Mouse (Mus musculus) brown adipose tissue, adult 24 weeks (tissue): ENCODE data around the gene Rabgef1. TPM values are rescaled to one million over a fixed set of nuclear protein-coding genes. Genes with fewer than 3 reads are reported as not detected.

Source experiments
- H3K27ac ChIP-seq: fragments of 200-500 bp; replicated peaks from 2 replicates; pipeline ENCODE4 v1.5.1; 2012; ENCODE audit warnings: low read depth, mild to moderate bottlenecking, low read length
- H3K4me1 ChIP-seq: fragments of 200-500 bp; 2 replicates; pipeline ENCODE4 v1.6.1; 2012; ENCODE audit warnings: low read length, mixed read lengths; ENCODE audit not compliant: control insufficient read depth, insufficient read depth, insufficient read length
- H3K4me3 ChIP-seq: fragments of 200-500 bp; 2 replicates; pipeline ENCODE4 v1.5.1; 2012; ENCODE audit warnings: low read depth, mild to moderate bottlenecking, low read length, moderate library complexity; ENCODE audit not compliant: insufficient read depth
- polyA plus RNA-seq: library from polyadenylated mRNA; stranded (reverse); fragments of >200 nt; gene quantifications from 2 replicates; pipeline ENCODE4 v1.2.4, GENCODE M21; 2012; ENCODE audit not compliant: missing spikeins, insufficient read depth, insufficient read length

Gene Rabgef1
- polyA plus RNA-seq, 1 experiment = 19.1 TPM

DNA sequence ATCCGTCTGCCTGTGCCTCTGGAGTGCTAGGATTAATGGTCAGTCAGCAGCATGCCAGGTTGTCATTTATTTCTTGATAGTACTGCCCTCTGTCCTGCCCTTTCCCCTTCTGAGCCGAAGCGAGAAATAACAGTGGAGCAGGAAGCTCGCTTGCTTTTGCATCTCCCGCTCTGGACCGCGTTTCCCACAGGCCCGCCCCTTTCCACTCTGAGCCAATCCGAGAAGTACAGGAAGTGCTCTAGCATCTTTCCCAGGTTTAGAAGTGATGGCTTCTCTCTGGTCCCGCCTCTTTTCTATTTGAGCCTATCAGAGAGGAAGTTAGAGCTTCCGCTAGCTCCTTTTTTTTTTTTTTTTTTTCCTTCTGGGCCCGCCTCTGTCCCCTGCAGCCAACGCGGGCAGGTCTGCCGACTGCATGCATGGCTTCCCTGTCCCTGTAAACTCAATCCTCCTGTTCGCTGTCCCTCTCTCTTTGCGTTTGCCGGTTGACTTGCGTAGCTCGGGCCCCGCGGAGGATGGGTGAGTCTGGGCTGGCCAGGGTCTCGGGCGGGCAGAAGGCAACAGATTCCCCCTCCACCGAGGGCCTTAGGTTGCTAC lies 85.2 kb downstream of the Rabgef1 start:
- H3K27ac ChIP-seq = 0 out of 2 replicates have a peak overlapping the region, but pooled peaks have one; percentile 40
- H3K4me3 ChIP-seq = peak overlapping the region; percentile 93
- H3K4me1 ChIP-seq = 0 out of 2 replicates have a peak, but pooled peaks cover 4% of the 10 kb centered on the region

DNA sequence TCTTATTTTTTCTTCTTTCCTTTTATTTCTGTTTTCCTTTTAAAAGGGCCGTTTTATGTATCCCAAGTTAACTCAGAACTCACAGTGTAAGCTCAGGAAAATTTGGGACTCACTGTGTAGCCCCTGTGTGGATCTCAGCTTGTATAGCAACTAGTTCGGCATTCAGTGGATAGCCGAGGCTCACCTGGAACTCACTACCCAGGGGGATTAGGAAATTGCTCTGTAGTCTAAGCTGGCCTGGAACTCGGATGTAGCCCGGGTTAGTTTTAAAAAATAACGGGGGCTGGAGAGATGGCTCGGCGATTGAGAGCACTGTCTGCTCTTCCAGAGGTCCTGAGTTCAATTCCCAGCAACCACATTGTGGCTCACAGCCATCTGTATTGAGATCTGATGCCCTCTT lies 85.7 kb downstream of the Rabgef1 start:
- Histone ChIP-seq H3K4me3 (peak overlapping the region; percentile 93), H3K27ac (no peak overlapping the region), H3K4me1 (0 out of 2 replicates have a peak, but pooled peaks cover 4% of the 10 kb centered on the region)

- Histone ChIP-seq H3K27ac (no peak overlapping the region), H3K4me1 (no peaks in the 10 kb centered on the region), H3K4me3 (no peak overlapping the region)
Observed at GRCm38 (mm10) chr5:130263454-130263853, 91.9 kb downstream of the Rabgef1 start.

Other genes with a start within 250 kb of the Rabgef1 start
- 31.1 and 41.5 TPM in 2 replicates for gene Vkorc1l1, start 229.8 kb upstream of the Rabgef1 start, polyA plus RNA-seq
- 16.5 and 18.5 TPM in 2 replicates for gene Gusb, start 168.7 kb upstream of the Rabgef1 start, polyA plus RNA-seq
- gene Asl, start 142.6 kb upstream of the Rabgef1 start, polyA plus RNA-seq = 23.4 and 27.8 TPM in 2 replicates
- 21.9 and 23.3 TPM in 2 replicates for gene Crcp, start 142.5 kb upstream of the Rabgef1 start, polyA plus RNA-seq
- gene Tpst1, start 98.5 kb upstream of the Rabgef1 start, polyA plus RNA-seq = 11.6 and 14.3 TPM in 2 replicates
- 1.2 and 1.5 TPM in 2 replicates for gene Kctd7, start 26.9 kb upstream of the Rabgef1 start, polyA plus RNA-seq
- gene Tmem248, start 45.3 kb downstream of the Rabgef1 start, polyA plus RNA-seq = 19.1 and 22.1 TPM in 2 replicates
- gene Sbds, start 83.7 kb downstream of the Rabgef1 start, polyA plus RNA-seq = 74.0 and 81.0 TPM in 2 replicates
- gene Tyw1, start 83.8 kb downstream of the Rabgef1 start, polyA plus RNA-seq = 6.4 and 6.5 TPM in 2 replicates
- gene Caln1, start 197.7 kb downstream of the Rabgef1 start, polyA plus RNA-seq = not detected in 2 replicates
- not detected in 2 replicates for gene A330070K13Rik, start 212.8 kb downstream of the Rabgef1 start, polyA plus RNA-seq